Mouse (Mus musculus) brain, embryonic 14.5 days (tissue): ENCODE data around the gene Arhgef25.

ENCODE experiments used
- CTCF ChIP-seq: fragments of 200-500 bp; IDR thresholded peaks from 2 replicates; pipeline ENCODE4 v1.5.1; 2012; ENCODE audit warnings: inconsistent platforms, mild to moderate bottlenecking, moderate library complexity, borderline replicate concordance; ENCODE audit not compliant: insufficient read depth, insufficient read length; ENCODE audit errors: extremely low read depth
- POLR2A ChIP-seq: fragments of 200-500 bp; IDR thresholded peaks from 2 replicates; pipeline ENCODE4 v1.6.1; 2012; ENCODE audit warnings: mild to moderate bottlenecking, inconsistent platforms, borderline replicate concordance; ENCODE audit not compliant: poor library complexity, insufficient read depth, insufficient read length, severe bottlenecking; ENCODE audit errors: extremely low read depth

GRCm38 (mm10) chr10:127154652-127155051 lies 35.2 kb downstream of the Arhgef25 start:
- TF ChIP-seq CTCF = no peak
- TF ChIP-seq POLR2A = no peak
